Mouse (Mus musculus) layer of hippocampus, postnatal 14 days (tissue): Measurements from ENCODE around the gene Gas6. TPM values are rescaled to one million over a fixed set of nuclear protein-coding genes. Genes with fewer than 3 reads are reported as not detected.

ENCODE experiments used
- total RNA-seq, 2 experiments: library from RNA; stranded (reverse); gene quantifications; 2 replicates each; pipeline ENCODE4 v1.2.3; 2021

The Gas6 gene
- total RNA-seq, 2 experiments from 2014 or later: 104 to 115 TPM

Other genes starting within 250 kb of the Gas6 start
- gene Adprhl1, start 240.3 kb downstream of the Gas6 start, total RNA-seq: 1 to 10 TPM; 1.5 to 1.6 TPM
- 10 to 100 TPM; 29.3 to 31.1 TPM for gene Dcun1d2, start 206.4 kb downstream of the Gas6 start, total RNA-seq
- 10 to 100 TPM; 47.1 to 49.9 TPM for gene Tmco3, start 206.3 kb downstream of the Gas6 start, total RNA-seq
- gene Tfdp1, start 155.7 kb downstream of the Gas6 start, total RNA-seq: 10 to 100 TPM; 64.8 to 71.4 TPM
- not detected for gene Atp4b, start 97.7 kb downstream of the Gas6 start, total RNA-seq
- gene Grk1, start 89.4 kb downstream of the Gas6 start, total RNA-seq: not detected
- gene Tmem255b, start 59.3 kb downstream of the Gas6 start, total RNA-seq: 1 to 10 TPM; 7.3 to 8.4 TPM
- 1 to 10 TPM in 1 of 2 experiments, under 1 TPM in 1; 0.41 to 1.3 TPM for gene 1700029H14Rik, start 68.0 kb upstream of the Gas6 start, total RNA-seq
- 10 to 100 TPM; 65.5 to 65.6 TPM for gene Rasa3, start 183.1 kb upstream of the Gas6 start, total RNA-seq
- 1 to 10 TPM; 2.7 to 2.8 TPM for gene Cfap97d2, start 211.4 kb upstream of the Gas6 start, total RNA-seq